Mouse (Mus musculus): ENCODE data around the gene Rnase9. TPM values are rescaled to one million over a fixed set of nuclear protein-coding genes. Genes with fewer than 3 reads are reported as not detected.
"Not testable (repeated sequence)": the region's sequence is repeated elsewhere in the genome, so short reads cannot be mapped to it uniquely, and the experiment has no call there.

Rnase9 gene
- total RNA-seq, 2 experiments from 2014 or later = not detected

DNA sequence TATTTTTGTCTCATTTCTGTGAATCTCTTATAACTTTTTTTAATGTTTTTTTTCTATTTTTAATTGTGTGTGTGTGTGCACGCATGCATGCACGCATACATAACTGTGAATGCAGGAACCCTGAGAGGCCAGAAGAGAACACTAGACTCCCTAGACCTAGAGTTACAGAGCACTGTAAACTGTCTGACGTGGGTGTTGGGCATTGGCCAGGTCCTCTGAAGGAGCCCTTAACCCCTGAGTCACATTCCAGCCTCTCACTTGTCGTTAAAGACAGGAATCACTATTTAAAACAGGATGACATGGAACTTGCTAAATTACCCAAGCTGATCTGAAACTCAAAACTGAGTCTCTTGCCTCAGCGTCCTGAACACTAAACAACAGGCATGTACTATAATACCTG, 10.3 kb upstream of the Rnase9 start:
- DNase-seq (ENCODE audit: low spot score in 2 of 2) = no peak

DNA sequence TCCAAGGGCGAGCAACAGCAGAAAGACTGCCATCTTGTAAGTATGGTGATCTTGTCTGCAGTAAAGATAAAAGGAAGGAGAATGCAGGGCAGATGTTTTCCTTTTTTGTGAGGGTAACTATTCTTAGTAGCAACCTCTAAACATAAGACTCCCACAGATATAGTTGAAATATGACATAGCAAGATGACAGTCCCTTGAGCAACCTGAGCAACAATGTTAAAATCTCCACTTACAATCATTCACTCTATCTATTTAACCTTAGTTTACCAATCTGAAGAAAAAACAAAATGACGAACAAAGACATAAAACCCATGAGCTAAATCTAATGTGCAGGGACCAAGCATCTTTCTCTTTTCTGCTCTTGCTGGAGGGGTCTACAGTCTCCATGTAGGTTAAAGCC, 8.4 kb upstream of the Rnase9 start, which contains the start of gene Rnase11:
Gene Rnase11, minus strand, starts transcription at position 101 of the 400 bp plus-strand sequence.
- no peak for DNase-seq (ENCODE audit: low spot score in 2 of 2)

DNA sequence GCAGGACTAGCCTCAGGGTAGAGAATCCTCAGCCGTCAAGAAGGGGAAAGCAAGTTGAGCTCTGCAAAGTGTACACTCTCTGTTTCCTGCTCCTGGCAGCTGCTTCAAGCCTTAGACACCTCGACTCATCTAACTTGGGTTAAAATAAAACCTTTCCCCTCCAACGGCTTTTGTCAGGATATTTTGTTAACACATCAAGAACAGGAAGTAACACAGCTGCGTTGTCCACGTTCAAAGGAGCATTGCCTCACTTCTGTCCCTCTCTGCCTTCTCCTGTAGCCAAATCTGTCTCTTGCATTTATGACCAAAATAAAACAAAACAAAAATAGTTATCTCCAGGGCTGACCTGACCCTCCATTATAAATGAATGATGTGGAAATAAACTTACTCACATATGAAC, 6.2 kb upstream of the Rnase9 start:
- DNase-seq (ENCODE audit: low spot score in 2 of 2) = no peak

DNA sequence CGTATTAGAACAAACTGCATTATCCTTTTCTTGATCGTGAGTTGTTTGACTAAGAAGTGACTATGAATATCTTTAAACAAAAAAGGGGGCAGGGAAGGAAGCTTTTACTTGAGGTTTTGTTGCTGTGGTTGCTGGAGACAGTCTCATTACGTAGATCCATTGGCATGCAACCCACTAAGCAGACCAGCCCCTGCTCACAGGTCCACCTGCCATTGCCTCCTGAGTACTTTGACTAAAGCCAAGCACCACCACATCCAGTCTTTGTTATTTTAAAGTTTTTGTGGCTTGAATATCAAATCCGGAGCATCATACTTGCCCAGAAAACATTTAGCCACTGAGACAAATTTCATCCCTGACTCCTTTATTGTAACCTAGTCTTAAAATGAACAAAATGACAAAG, 5.5 kb downstream of the Rnase9 start:
- no peak for DNase-seq (ENCODE audit: low spot score in 2 of 2)

DNA sequence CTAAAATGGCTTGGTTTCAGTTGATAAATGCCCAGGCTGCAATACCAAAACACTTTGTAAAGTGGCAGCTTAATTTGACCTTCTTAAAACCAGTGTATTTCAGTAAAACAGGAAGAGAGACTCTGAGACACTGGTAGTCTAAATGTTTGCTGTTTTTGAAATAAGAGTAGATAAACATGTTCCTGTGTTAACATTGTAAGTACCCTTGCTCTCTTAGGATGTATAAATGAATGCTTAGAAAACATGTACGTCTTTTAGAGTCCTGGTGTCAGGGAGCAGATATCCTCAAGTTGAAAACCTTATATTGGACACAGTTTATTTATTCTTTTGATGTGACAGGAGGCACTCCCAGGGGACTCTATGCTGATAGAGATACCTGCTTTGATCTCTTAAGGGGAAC, 6.5 kb downstream of the Rnase9 start:
- no peak for DNase-seq (ENCODE audit: low spot score in 2 of 2)

DNA sequence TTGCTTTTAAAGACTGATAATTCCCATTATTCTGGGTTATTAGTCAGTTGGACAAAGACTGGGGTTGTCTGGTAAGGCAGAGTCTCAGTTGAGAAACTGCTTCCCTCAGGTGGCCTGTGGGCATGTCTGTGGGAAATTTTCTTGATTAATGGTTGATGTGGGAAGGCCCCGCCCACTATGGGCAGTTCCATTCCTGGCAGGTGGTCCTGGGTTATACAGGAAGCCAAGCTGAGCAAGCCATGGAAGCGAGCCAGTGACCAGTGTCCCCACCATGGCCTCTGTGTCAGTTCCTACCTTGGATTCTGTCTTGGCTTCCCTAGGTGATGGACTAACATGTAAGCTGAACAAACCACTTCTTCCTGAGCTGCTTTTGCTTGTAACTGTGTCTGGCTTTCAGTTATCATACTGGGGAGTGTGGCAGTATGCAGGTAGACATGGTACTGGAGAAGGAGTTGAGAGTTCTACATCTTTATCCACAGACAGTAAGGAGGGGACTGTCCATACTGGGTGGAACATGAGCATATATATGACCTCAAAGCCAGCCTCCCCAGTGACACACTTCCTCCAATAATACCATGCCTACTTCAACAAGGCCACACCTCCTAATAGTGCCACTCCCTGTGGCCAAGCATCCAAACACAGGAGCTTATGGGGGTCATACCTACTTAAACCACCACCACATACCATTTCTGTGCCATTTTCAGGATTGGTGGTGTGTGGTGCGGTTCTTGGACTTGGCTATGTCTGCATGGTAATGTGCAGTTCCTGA, 14.1 kb downstream of the Rnase9 start:
- DNase-seq (ENCODE audit: low spot score in 2 of 2) = no peak

DNA sequence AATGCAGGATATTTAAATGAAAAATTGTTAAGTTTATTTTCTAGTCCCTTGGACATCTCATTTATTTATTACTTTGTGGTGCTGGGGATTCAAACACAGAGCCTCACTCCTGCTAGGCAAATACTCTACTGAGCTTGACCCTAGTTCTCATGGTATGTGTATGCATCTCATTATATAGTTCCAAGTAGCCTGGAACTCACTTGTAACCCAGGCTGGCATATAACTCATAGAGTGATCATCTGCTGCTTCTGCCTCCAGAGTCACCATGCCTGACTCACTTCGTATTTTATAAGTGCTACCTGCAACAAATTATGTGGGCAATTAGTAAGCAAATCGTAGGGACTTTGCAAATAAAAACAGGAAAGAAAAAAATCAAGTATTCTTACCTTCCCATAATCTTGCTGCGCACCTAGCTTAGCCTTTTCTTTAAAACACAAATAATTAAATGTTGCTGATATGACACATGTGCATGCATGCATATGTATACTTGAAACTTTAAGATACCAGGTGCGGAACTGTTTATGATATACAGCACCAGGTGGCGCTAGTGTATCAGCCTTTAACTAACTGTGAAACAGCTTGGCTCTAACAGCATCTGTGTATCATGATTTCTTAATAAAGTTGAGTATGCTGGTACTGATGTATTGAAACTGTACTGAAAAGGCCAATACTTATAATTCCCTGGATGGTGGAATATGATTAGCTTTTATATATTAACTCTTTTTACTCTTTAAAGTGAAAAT, 15.1 kb downstream of the Rnase9 start:
- peak; percentile 29 to 73 for DNase-seq (ENCODE audit: low spot score in 2 of 2)

DNA sequence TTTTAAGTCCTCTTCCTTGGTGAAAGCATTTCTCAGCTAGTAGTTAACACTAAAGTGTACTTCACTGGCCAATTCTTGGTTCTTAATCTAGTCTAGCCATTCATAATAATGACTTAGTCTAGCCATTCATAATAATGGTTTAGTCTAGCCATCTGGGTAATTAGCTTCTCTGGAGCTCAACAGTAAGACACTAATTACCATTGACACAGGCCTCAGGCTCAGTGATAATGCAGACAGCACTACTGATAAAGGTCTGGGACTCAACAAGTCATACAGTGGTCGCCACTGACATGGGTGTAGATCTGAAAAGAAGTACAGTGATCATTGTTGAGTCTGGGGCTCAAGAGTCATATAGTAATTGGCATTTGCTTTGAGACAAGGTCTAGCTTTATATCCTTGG, 16.8 kb downstream of the Rnase9 start:
- DNase-seq (ENCODE audit: low spot score in 2 of 2) = no peak

DNA sequence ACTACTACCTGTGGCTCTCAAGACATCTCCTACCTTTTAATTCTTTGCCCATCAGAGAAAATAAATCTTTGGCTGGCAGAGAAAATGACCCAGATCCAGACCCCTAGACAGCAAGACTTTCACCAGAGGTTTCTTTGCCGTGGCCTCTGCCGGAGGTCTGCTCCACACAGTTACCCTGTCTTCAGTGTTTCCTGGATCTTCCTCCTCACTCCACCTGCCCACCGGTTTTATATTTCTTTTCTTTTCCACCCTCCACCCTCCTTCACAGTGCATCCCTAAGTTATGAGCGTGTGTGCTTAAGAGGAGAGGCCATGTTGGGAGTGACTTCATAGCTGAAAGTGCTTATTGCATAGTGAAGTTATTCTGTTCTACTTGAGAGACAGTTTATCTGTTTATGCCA, 18.2 kb downstream of the Rnase9 start:
- DNase-seq (ENCODE audit: low spot score in 2 of 2) = no peak

DNA sequence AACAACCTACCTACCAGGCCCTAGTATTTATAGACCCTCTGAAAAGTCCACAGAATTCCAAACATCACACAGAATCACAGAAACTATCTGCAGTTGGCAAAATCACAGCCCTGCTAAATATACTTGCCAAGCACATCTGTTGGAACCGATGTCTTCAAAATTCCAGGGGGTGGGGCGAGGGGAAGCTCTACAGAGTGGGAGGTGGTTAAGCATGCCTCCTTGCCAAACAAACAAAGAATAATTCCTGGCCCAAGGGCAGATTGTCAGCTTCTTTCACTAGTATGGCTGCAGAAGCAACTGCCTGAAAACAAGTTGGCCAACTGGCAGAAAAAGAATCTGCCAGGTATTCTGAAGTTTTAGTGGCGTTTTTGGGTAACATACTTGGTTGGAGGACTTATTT, 24.4 kb downstream of the Rnase9 start:
- DNase-seq (ENCODE audit: low spot score in 2 of 2) = no peak

DNA sequence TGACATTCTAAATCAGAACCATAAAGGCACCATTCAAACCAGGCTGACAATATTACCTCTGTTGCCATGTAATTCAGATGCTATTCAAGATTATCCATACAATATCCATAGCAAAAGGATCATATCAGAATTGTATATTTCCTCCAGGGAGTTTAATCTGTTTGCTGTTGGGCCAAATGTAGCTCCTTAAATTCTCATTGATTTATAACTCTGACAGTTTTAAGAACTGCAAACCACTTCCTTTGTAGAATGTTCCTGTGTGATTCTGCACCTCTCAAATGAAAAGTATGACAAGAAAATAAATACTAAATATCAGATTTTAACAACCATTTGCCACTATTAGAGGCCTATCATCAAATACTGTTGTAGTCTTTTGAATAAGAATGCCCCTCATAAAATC, 25.9 kb downstream of the Rnase9 start:
- DNase-seq (ENCODE audit: low spot score in 2 of 2) = no peak

DNA sequence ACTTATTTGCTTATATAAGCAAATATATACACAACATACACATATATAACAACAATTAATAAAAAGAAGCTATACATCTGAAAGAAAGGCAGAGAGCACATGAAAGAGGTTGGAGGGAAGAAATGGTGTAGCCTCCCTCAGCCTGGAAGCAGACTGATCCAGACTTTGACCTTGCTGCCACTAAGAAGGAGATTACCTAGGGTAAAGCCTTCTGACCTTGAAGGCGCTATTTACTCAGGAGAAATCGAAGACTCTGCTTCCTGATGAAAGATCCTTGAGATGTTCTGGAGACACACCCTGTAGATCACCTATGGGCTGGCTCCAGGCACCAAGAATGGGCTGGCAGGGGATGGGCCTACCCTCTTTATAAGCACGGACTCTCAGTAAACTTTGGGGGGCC, 26.9 kb downstream of the Rnase9 start:
- DNase-seq (ENCODE audit: low spot score in 2 of 2) = not testable (repeated sequence)

DNA sequence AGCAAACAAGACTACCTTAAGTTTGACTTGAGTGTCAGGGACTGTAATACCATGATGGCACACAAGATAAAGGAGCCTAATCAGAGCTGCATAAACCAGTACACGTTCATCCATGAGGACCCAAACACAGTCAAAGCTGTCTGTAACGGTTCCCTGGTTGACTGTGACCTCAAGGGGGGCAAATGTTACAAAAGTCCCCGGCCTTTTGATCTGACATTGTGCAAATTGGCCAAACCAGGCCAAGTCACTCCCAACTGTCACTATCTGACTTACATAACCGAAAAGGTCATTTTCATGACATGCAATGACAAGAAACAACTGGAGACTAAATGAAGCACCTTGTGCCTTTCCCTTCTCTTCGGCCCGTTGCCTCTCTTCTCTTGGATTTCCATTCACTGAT, 32.1 kb downstream of the Rnase9 start:
- DNase-seq (ENCODE audit: low spot score in 2 of 2) = no peak

DNA sequence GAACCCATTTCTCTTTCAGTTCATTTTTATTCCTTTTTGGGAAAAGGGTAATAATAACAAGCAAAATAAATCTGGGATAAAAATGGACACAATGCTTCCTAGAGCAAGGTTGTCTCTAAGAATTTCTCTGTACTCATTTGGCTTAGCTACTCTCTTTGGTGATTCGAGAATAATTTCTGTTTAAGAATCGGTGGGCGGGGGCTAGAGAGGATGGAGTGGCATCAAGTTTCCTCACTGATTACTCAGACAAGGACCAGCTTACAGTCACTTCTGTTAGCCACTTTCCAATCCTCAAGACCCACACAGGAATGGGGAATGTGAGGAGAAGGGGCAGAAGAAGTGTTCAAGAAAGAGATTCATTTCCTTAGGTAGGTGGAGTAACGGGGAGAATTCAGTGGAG, 32.9 kb downstream of the Rnase9 start:
- no peak for DNase-seq (ENCODE audit: low spot score in 2 of 2)

DNA sequence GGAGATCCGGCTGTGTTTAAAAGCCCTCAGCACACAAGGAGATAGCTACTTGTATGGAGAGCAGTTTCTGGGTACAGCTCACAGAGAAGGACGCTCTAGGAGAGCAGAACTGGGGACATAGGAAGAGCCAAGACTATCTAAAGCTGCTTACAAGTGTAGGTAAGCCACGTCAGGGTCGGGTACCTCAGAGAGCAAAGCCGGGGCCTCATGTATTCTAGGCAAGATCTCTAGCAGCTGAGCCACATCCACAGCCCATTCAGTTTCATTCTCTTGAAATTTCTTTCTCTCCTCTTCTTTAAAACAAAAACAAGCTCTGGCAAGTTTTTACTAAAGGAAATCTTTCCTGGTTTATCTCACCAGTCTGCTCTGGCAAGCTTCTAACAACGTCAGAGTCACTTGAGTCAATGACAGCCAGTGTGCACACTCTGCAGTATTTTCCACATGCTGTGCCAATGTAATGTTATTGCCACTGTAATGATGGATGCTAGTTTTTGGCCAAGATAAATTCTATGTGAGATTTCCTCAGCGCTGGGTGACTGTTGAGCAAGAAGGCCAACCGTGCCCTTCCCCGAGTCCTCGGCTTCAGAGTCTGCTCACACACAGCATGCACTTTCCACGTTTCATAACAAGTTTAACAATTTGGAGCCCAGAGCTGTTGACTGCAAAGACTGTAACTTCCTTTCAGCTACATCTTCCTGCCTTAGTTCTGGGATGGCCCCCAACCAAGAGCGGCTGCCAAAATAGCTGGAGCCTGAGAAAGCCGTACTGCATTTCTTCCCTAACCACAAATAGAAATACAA, 33.6 kb downstream of the Rnase9 start:
- DNase-seq (ENCODE audit: low spot score in 2 of 2) = peak; percentile 34 to 59

DNA sequence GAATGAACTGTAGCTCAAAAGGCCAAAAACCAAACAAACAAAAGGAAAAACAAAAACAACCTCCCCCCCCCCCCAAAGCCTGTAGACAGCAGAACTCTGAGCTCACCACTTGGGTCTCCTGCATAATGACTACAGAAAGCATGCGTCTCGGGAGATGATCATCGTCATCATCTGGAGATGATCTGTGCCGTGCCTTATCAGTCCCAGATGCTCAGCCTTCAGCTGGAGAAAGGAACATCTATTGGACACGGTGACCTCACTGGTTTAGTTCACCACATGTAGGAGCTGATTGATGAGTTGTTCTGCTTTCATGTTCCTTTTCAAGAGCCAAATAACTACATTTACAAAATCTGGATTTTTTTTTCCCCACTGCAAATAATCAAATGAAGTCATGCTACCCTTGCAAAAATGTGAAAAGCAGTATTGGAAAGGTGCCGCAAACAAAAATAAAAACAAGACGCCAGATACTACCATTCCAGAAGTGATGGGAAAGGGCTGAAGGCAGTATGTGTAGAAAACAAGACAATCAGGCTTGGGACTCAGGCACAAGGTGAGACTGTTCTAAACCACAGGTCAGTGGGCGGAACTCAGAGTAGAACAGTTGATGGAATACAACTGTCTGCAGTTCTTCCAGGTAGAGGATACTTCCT, 34.4 kb downstream of the Rnase9 start, which contains the start of gene Rnase10:
Gene Rnase10, plus strand, starts transcription at position 600 of the 650 bp plus-strand sequence.
- DNase-seq (ENCODE audit: low spot score in 2 of 2) = no peak

DNA sequence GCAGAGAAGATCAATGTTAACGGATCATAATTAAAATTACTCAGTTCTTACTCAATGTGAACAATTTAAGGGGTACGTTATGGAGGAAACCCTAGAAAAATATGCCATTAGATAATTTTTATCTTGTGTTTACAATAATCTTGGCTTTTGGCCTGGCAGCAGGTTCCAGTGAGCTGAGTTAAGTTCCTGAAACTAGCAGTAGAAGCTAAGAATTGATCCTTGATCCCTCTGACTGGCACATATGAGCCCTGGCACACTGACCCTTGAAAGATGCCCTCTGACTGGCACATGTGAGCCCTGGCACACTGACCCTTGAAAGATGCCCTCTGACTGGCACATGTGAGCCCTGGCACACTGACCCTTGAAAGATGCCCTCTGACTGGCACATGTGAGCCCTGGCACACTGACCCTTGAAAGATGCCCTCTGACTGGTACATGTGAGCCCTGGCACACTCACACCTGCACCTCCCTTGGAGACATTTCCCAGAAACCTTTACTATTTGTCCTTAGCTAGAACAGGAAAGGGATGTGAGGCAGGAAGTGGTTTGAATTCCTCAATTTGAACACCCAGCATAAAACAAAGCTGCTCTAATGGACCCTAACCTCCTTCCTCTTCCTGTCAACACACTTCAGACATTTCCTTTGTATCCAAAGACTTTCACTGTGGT, 43.5 kb downstream of the Rnase9 start:
- DNase-seq (ENCODE audit: low spot score in 2 of 2) = no peak

DNA sequence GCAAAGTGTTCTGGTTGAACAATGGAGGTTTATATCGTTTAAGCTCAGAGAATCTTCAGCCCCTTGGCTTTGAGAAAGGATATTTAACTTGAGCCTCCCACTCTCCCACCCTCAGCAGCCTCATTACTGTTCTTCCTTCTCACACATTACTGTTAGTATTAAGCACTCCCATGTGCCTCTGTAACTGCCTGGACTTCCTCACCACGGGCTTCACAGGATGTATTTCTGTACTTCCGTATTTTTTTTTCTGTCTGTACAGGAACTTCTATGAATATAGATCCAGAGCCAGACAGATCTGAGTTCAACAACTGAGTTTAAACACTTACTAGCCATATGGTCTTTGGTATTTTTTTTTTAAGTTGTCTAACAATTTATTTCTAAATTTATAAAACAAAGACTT, 44.6 kb downstream of the Rnase9 start:
- no peak for DNase-seq (ENCODE audit: low spot score in 2 of 2)

DNA sequence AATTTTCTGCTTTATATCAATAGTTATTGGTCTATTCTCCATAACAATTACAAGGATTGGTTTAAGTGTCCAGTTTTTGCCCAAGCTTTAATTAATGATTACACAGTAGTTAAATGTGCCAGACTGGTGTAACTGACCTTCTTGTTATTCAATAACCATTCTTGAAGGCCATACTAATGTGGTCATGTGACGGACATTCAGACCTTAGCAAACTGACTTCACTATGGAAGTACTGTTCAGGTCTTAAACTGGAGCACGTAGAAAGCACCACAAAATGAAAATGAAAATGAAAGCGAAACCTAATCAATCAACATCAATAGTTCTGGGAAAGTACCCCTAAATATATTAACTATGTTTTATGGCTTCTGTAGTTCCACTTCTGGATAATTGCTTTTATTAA, 50.6 kb downstream of the Rnase9 start:
- DNase-seq (ENCODE audit: low spot score in 2 of 2) = no peak
